Mouse (Mus musculus) hindbrain, postnatal 0 days (tissue): ENCODE results near the gene Ddx20. TPM values are rescaled to one million over a fixed set of nuclear protein-coding genes. Genes with fewer than 3 reads are reported as not detected.

Source experiments
- ATAC-seq: fragments of 200-750 bp; cut with Nextera tagmentation; 2 replicates; pipeline ENCODE4 v1.8.0; 2017; ENCODE audit warnings: mild to moderate bottlenecking, moderate TSS enrichment, moderate library complexity
- DNase-seq: peaks from one replicate; pipeline ENCODE4 v3.0.0-alpha.2; 2015; ENCODE audit warnings: low spot score
- H3K27ac ChIP-seq: fragments of 300-500 bp; sonication (generic); 2 replicates; pipeline ENCODE4 v1.5.1; 2014; ENCODE audit warnings: mild to moderate bottlenecking
- H3K27me3 ChIP-seq: fragments of 300-500 bp; sonication (generic); 2 replicates; pipeline ENCODE4 v1.6.1; 2014; ENCODE audit warnings: low read length, mixed read lengths; ENCODE audit not compliant: insufficient read depth
- H3K36me3 ChIP-seq: fragments of 300-500 bp; sonication (generic); 2 replicates; pipeline ENCODE4 v1.6.1; 2014; ENCODE audit warnings: low read length, mixed read lengths; ENCODE audit not compliant: insufficient read depth
- H3K4me1 ChIP-seq: fragments of 300-500 bp; sonication (generic); 2 replicates; pipeline ENCODE4 v1.6.1; 2014; ENCODE audit warnings: antibody characterized with exemption, low read length, mixed read lengths; ENCODE audit not compliant: insufficient read depth
- H3K4me2 ChIP-seq: fragments of 300-500 bp; sonication (generic); 2 replicates; pipeline ENCODE4 v1.6.1; 2014; ENCODE audit warnings: low read depth, mild to moderate bottlenecking, low read length, moderate library complexity, mixed read lengths
- H3K4me3 ChIP-seq: fragments of 300-500 bp; sonication (generic); 2 replicates; pipeline ENCODE4 v1.5.1; 2014; ENCODE audit warnings: low read length
- H3K9ac ChIP-seq: fragments of 300-500 bp; sonication (generic); replicated peaks from 2 replicates; pipeline ENCODE4 v1.6.1; 2014; ENCODE audit warnings: mild to moderate bottlenecking, low read length, moderate library complexity, mixed read lengths
- H3K9me3 ChIP-seq: fragments of 300-500 bp; sonication (generic); 2 replicates; pipeline ENCODE4 v1.6.1; 2016; ENCODE audit warnings: low read length, mixed read lengths
- CTCF ChIP-seq: IDR thresholded peaks from 2 replicates; pipeline ENCODE4 v1.5.1; 2016; ENCODE audit warnings: antibody characterized with exemption, control low read depth, low read depth
- WGBS: fragments of 180-500 bp; shearing (Covaris S2); extraction: QIAGEN DNeasy Blood & Tissue Kit; methylation state at CpG from one replicate; pipeline ENCODE4 v1.1.7; 2014; 5-methylcytosine and 5-hydroxymethylcytosine counted together
- polyA plus RNA-seq: library from polyadenylated mRNA; unstranded; fragments of >200 nt; fragmentation: Nextera tagmentation; extraction: Ambion mirVana; gene quantifications from 2 replicates; pipeline ENCODE4 v1.2.1, GENCODE M21; 2015
- total RNA-seq: library from RNA; depleted of rRNA; stranded (reverse); fragments of >200 nt; gene quantifications from 2 replicates; pipeline ENCODE4 v1.2.3, GENCODE M21; 2014; rRNA removed

Gene Ddx20
- total and polyA plus RNA-seq, 2 experiments from 2014 or later = 14.4 to 18.1 TPM

DNA sequence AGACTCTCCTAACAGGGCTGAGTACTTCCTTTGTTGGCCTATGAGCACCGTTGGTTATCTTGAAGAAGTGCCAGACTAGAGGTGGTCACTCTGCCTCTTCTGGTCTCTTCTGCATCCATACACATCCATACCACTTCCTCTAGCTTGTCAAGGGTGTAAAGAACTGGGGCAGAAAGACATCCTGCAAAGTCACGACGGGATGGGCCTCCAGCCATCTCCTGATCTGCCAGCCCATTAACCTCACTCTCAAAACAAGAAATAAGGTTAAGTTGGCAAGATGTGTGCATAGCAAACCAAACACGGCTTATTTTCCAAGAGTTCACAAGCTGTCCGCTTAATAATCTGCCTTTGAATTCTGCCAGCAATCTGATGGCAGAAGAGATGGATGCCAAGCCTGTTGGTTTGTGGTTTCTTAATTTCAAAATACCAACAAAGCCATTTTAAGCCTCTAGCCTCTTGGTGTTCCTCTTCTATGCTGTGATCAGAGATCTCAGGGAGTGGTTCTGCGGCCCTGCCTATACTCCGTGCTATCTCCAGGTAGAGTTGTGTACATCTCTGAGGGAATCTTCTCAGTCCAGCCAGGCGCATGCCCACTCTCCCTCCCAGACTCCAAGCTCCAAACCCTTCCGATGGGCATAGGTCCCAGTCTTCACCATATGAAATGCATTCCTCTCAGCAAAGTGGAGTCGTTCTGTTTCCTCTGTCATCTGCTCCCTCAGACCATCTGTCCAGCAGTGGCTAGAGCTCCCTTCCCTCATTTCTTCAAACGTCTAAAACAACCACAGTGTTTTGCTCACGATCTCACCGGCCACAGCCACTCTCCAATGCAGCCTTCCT, 33.6 kb downstream of the Ddx20 start:
- ATAC-seq = peak; percentile 73
- no peak for TF ChIP-seq CTCF
- 57% methylated on average over 13 of the region's 13 CpGs for WGBS

DNA sequence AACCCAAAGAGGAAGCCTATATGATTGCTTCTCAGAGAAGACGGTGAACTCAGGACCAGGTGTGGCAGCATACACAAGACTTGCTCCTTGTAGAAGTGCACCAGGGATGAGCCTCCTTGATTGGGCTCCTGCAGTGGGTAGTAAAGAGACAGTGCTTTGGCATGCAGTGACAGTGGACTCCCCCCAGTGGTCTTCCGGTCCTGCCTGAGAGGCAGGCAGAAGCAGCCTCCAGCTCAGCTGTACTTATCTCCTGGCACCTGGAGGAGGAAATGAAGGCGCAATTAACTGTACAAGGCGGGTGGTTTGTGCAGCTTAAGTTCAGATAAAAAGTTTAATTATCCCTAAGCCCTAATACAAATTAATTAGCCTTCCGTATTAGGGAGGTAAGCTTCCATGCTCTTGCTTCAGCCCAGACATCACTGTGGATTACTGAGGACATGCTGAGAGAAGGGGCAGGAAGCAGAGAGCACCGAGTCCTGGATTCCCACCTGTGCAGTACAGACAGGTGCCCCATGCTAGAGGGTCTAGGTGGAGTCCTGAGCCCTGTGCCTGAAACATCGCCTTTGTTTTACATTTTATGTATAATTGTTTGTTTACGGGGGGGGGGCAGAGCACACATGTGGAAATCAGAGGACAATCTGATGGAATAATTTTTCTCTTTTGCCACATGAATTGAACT, 38.3 kb downstream of the Ddx20 start:
- H3K4me1 ChIP-seq = no peaks in the 10 kb centered on the region
- H3K9me3 ChIP-seq = no peaks in the 10 kb centered on the region
- H3K27ac ChIP-seq = no peak overlapping the region
- DNase-seq = peak; percentile 12
- H3K9ac ChIP-seq = no peak overlapping the region
- peak; percentile 27 for TF ChIP-seq CTCF
- 72% methylated on average over 8 of the region's 8 CpGs for WGBS
- peak; percentile 36 for ATAC-seq
- no peak overlapping the region for H3K4me3 ChIP-seq
- H3K4me2 ChIP-seq = no peak overlapping the region
- H3K36me3 ChIP-seq = no peaks in the 10 kb centered on the region
- no peaks in the 10 kb centered on the region for H3K27me3 ChIP-seq

More for the DNA sequence above, 33.6 kb downstream of the Ddx20 start:
- Histone ChIP-seq H3K4me3 (no peak overlapping the region), H3K36me3 (no peaks in the 10 kb centered on the region), H3K9me3 (no peaks in the 10 kb centered on the region), H3K9ac (no peak overlapping the region), H3K4me1 (no peaks in the 10 kb centered on the region), H3K27me3 (no peaks in the 10 kb centered on the region), H3K27ac (no peak overlapping the region), H3K4me2 (no peak overlapping the region)
- peak; percentile 66 for DNase-seq

DNA sequence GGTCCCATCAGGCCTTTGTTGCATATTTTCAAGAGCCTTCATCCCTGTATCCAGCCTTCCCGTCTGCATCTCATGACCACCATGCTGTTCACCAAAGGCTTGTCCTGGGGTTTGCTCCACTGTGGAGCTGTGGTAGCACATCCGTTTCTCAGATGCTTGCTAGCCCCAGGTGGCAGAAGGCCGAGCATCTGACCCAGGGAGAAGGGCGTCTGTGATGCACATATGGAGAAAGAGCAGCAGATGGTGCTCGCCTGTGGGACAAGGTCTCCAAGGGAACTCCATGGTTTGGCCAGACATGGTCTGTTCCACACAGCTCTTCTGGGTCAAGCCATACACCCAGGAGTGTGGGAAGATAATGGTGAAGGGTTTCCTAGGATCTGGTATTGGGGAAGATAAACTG, 43.8 kb downstream of the Ddx20 start:
- ATAC-seq (no peak), DNase-seq (no peak)
- Histone ChIP-seq H3K4me3 (no peak overlapping the region), H3K27me3 (no peaks in the 10 kb centered on the region), H3K4me1 (peaks cover 5% of the 10 kb centered on the region; the same call in 1 of the 2 replicates), H3K27ac (no peak overlapping the region), H3K4me2 (no peak overlapping the region), H3K9me3 (no peaks in the 10 kb centered on the region), H3K9ac (no peak overlapping the region), H3K36me3 (no peaks in the 10 kb centered on the region)
- no peak for TF ChIP-seq CTCF
- WGBS = 66% methylated on average over 5 of the region's 5 CpGs

DNA sequence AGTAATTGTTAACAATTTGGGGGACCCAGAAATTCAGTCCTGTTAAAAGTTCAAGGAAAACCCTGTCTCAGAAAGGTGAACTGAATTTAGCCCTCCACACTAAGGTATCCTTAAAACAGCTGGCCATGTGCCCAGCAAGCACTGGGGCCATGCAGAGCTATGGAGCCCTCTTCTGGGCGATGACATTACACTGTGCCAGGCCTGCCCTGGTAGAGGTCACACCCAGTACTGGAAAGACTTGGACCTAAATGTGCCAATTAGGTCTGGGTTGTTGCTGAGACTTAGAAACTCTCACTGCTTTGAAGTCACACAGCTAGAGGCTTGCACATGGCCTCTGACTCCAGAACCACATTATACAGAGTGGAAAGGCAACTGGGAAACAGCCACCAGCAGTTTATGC, 45.2 kb downstream of the Ddx20 start:
- TF ChIP-seq CTCF = peak; percentile 68
- H3K9me3 ChIP-seq = no peaks in the 10 kb centered on the region
- H3K4me1 ChIP-seq = peaks cover 5% of the 10 kb centered on the region; the same call in 1 of the 2 replicates
- ATAC-seq (peak; percentile 50; the same call in 1 of the 2 replicates), DNase-seq (peak; percentile 76)
- H3K9ac ChIP-seq = no peak overlapping the region
- no peaks in the 10 kb centered on the region for H3K27me3 ChIP-seq
- H3K36me3 ChIP-seq = no peaks in the 10 kb centered on the region
- no peak overlapping the region for H3K27ac ChIP-seq
- 40% methylated on average over 1 of the region's 1 CpGs for WGBS
- H3K4me3 ChIP-seq = no peak overlapping the region
- H3K4me2 ChIP-seq = no peak overlapping the region

DNA sequence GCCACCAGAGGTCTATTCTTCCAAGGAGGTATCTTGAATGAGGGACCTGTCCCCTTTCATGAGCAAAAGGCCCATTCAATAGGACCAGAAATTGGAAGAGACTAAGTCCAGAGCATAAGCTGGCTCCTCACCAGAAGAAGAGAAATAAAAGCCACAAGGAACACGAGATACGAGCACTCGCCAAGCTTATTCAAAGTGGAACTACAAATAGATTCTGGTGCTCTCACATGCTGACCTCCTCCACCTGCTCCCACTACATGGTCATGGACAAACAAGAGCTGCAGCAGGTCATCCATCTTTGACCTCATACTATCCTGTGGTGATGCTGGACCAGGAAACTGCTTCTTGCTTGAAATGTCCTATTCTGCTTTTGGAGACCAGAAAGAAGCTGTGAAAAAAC, 54.4 kb downstream of the Ddx20 start:
- WGBS = 60% methylated on average over 3 of the region's 3 CpGs
- DNase-seq = no peak
- TF ChIP-seq CTCF = no peak
- no peaks in the 10 kb centered on the region for H3K9me3 ChIP-seq
- no peak overlapping the region for H3K4me2 ChIP-seq
- no peak for ATAC-seq
- peaks cover 10% of the 10 kb centered on the region; the same call in 1 of the 2 replicates for H3K4me1 ChIP-seq
- no peaks in the 10 kb centered on the region for H3K36me3 ChIP-seq
- H3K9ac ChIP-seq = no peak overlapping the region
- no peak overlapping the region for H3K27ac ChIP-seq
- H3K4me3 ChIP-seq = no peak overlapping the region
- no peaks in the 10 kb centered on the region for H3K27me3 ChIP-seq

DNA sequence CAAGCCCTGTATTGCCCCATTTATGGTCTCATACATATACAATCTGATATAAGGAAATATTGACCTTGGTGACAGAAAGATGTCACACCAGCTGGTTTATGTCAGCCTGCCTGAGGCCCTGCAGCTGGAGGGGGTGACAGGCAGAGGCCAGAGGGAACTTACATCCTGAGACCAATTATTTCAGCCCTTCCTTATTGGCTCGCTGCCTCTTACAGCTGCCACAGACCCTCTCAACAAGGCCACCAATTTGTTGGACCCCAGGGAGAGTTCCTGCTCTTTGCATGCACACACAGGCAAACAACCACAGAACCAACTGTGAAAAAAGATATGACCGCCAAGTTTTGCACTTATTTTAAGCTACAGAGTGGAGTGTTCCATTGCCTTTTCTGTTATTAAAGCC, 55.1 kb downstream of the Ddx20 start:
- Histone ChIP-seq H3K36me3 (no peaks in the 10 kb centered on the region), H3K27me3 (no peaks in the 10 kb centered on the region), H3K4me1 (peaks cover 10% of the 10 kb centered on the region; the same call in 1 of the 2 replicates), H3K9me3 (no peaks in the 10 kb centered on the region), H3K27ac (no peak overlapping the region), H3K4me3 (no peak overlapping the region), H3K4me2 (no peak overlapping the region), H3K9ac (no peak overlapping the region)
- 64% methylated on average over 2 of the region's 2 CpGs for WGBS
- TF ChIP-seq CTCF = no peak
- no peak for DNase-seq
- ATAC-seq = no peak

Other genes starting within 250 kb of the Ddx20 start
- gene Kcnd3, start 235.2 kb downstream of the Ddx20 start, total RNA-seq = 71.8 TPM in 2 replicates
- 8.4 and 8.6 TPM in 2 replicates for gene Kcnd3, start 235.2 kb downstream of the Ddx20 start, polyA plus RNA-seq
- gene Inka2, start 17.0 kb upstream of the Ddx20 start, total RNA-seq = 11.1 and 15.0 TPM in 2 replicates
- gene Inka2, start 17.0 kb upstream of the Ddx20 start, polyA plus RNA-seq = 5.5 and 8.5 TPM in 2 replicates
- 17.1 and 19.0 TPM in 2 replicates for gene Rap1a, start 113.8 kb upstream of the Ddx20 start, total RNA-seq
- gene Rap1a, start 113.8 kb upstream of the Ddx20 start, polyA plus RNA-seq = 78.6 and 85.8 TPM in 2 replicates
- 0.16 and 0.93 TPM in 2 replicates for gene Adora3, start 183.3 kb upstream of the Ddx20 start, total RNA-seq
- gene Adora3, start 183.3 kb upstream of the Ddx20 start, polyA plus RNA-seq = 0.18 and 0.32 TPM in 2 replicates
- gene Tmigd3, start 183.3 kb upstream of the Ddx20 start, total RNA-seq = not detected in 2 replicates
- gene Tmigd3, start 183.3 kb upstream of the Ddx20 start, polyA plus RNA-seq = not detected in 2 replicates
- gene I830077J02Rik, start 245.1 kb upstream of the Ddx20 start, total RNA-seq = 0.14 and 0.21 TPM in 2 replicates
- 0.39 and 0.41 TPM in 2 replicates for gene I830077J02Rik, start 245.1 kb upstream of the Ddx20 start, polyA plus RNA-seq